Mouse (Mus musculus) layer of hippocampus, adult 8-10 months (tissue): ENCODE data around the gene Man2a1. TPM values are rescaled to one million over a fixed set of nuclear protein-coding genes. Genes with fewer than 3 reads are reported as not detected.

Source experiments
- total RNA-seq, 4 experiments: library from RNA; stranded (reverse); gene quantifications; 2 replicates each; pipeline ENCODE4 v1.2.4; 2022

Man2a1 gene
- total RNA-seq, 4 experiments from 2014 or later, result 15.4 to 19.8 (median 16.4) TPM

Other genes starting within 250 kb of the Man2a1 start
- gene 4930583I09Rik, start 235.3 kb downstream of the Man2a1 start, total RNA-seq, result not detected